Mouse (Mus musculus): ENCODE measurements at regions not wholly inside any gene's neighbourhood (a gene's known extent, or its start where the extent isn't known, plus 50 kb on each side); places are given as distances from the start of the nearest gene placed in this dataset.

GRCm38 (mm10) chr1:62872771-62873170 lies 169.7 kb downstream of the Nrp2 start:
- no peaks in the 10 kb centered on the region for H3K27me3 ChIP-seq
- H3K9ac ChIP-seq = no peak overlapping the region
- H3K4me3 ChIP-seq = no peak overlapping the region
- no peak overlapping the region for H3K27ac ChIP-seq
- WGBS = 88% methylated on average over 5 of the region's 5 CpGs
- H3K4me2 ChIP-seq = no peak overlapping the region
- ATAC-seq (ENCODE audit: borderline replicate concordance, extremely low read depth, low FRiP score, low TSS enrichment) = no peak
- no peaks in the 10 kb centered on the region for H3K4me1 ChIP-seq
- no peaks in the 10 kb centered on the region for H3K9me3 ChIP-seq
- no peaks in the 10 kb centered on the region for H3K36me3 ChIP-seq

GRCm38 (mm10) chr1:62875631-62876030 lies 172.5 kb downstream of the Nrp2 start:
- Histone ChIP-seq H3K9ac (no peak overlapping the region), H3K27me3 (no peaks in the 10 kb centered on the region), H3K27ac (no peak overlapping the region), H3K9me3 (no peaks in the 10 kb centered on the region), H3K4me2 (no peak overlapping the region), H3K4me1 (no peaks in the 10 kb centered on the region), H3K36me3 (no peaks in the 10 kb centered on the region), H3K4me3 (no peak overlapping the region)
- WGBS = 75% methylated on average over 9 of the region's 9 CpGs
- ATAC-seq (ENCODE audit: borderline replicate concordance, extremely low read depth, low FRiP score, low TSS enrichment) = no peak

DNA sequence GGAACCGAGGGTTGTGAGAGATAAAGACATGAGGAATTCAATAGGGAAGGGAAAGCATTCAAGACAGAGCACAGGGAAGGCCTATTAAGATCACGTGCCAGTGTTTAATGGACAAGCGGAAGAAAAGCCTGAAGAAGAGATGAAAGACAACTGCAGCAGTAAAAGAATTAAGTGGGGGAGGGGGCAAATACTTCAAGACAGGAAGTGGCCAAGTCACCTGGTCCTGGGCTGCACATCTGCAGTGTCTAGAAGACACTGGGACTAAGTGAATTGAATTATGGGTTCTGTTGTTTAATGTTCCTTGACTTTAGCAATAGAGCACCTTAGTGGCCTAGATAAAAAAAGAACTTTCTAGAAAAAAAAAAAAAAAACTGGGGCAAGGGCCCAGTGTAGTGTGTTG lies 173.6 kb downstream of the Nrp2 start:
- no peaks in the 10 kb centered on the region for H3K36me3 ChIP-seq
- H3K27ac ChIP-seq = no peak overlapping the region
- no peaks in the 10 kb centered on the region for H3K9me3 ChIP-seq
- no peaks in the 10 kb centered on the region for H3K4me1 ChIP-seq
- 68% methylated on average over 3 of the region's 3 CpGs for WGBS
- no peak overlapping the region for H3K9ac ChIP-seq
- no peaks in the 10 kb centered on the region for H3K27me3 ChIP-seq
- no peak overlapping the region for H3K4me2 ChIP-seq
- no peak overlapping the region for H3K4me3 ChIP-seq
- no peak for ATAC-seq (ENCODE audit: borderline replicate concordance, extremely low read depth, low FRiP score, low TSS enrichment)

GRCm38 (mm10) chr1:62880882-62881291 lies 177.8 kb downstream of the Nrp2 start:
- ATAC-seq (ENCODE audit: borderline replicate concordance, extremely low read depth, low FRiP score, low TSS enrichment) = no peak
- Histone ChIP-seq H3K9me3 (no peaks in the 10 kb centered on the region), H3K4me1 (peaks cover 9% of the 10 kb centered on the region; the same call in 1 of the 2 replicates), H3K36me3 (no peaks in the 10 kb centered on the region), H3K4me3 (no peak overlapping the region), H3K4me2 (no peak overlapping the region), H3K27ac (no peak overlapping the region), H3K27me3 (no peaks in the 10 kb centered on the region), H3K9ac (no peak overlapping the region)
- 78% methylated on average over 4 of the region's 4 CpGs for WGBS

GRCm38 (mm10) chr1:62881477-62881876 lies 178.4 kb downstream of the Nrp2 start:
- H3K9ac ChIP-seq = no peak overlapping the region
- peaks cover 9% of the 10 kb centered on the region; the same call in 1 of the 2 replicates for H3K4me1 ChIP-seq
- H3K4me2 ChIP-seq = no peak overlapping the region
- H3K27me3 ChIP-seq = no peaks in the 10 kb centered on the region
- ATAC-seq (ENCODE audit: borderline replicate concordance, extremely low read depth, low FRiP score, low TSS enrichment) = no peak
- WGBS = 81% methylated on average over 6 of the region's 6 CpGs
- no peaks in the 10 kb centered on the region for H3K36me3 ChIP-seq
- no peaks in the 10 kb centered on the region for H3K9me3 ChIP-seq
- H3K27ac ChIP-seq = no peak overlapping the region
- H3K4me3 ChIP-seq = no peak overlapping the region

GRCm38 (mm10) chr1:62882028-62882427 lies 178.9 kb downstream of the Nrp2 start:
- H3K9ac ChIP-seq = no peak overlapping the region
- no peak for ATAC-seq (ENCODE audit: borderline replicate concordance, extremely low read depth, low FRiP score, low TSS enrichment)
- WGBS = 85% methylated on average over 5 of the region's 5 CpGs

DNA sequence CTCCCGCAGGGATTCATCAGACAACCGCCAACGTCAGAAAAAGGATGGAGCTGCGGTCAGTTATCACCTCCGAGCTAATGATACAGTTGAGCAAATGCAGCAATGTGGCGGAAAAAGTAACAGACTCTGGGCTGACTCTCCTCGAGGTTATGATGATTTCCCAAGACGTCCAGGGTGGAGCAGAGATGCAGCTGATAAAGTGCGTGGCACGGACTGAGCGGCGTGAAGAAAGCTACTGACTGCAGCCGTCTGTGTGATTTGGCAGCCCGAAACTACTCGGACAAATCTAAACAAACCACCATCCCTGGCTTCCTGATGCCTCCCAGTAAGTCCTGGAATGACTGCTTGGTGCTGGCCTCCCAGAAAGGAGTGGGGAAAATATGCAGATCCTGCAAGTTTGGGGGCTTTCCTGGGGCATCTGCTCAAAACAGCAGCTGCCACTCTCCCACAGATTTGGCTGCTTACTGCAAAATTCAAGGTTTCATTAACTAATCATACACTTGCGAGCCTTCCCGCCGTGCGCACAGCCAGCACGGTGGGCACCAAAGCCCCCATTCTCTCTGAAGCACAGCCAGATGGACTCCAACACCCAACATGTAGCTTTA lies 181.9 kb downstream of the Nrp2 start:
- Histone ChIP-seq H3K9ac (no peak overlapping the region), H3K4me2 (peak overlapping the region; percentile 25; the same call in 1 of the 2 replicates), H3K4me1 (peaks cover 17% of the 10 kb centered on the region), H3K9me3 (no peaks in the 10 kb centered on the region), H3K36me3 (no peaks in the 10 kb centered on the region), H3K27me3 (no peaks in the 10 kb centered on the region), H3K4me3 (no peak overlapping the region), H3K27ac (0 out of 2 replicates have a peak overlapping the region, but pooled peaks have one; percentile 15)
- ATAC-seq (ENCODE audit: borderline replicate concordance, extremely low read depth, low FRiP score, low TSS enrichment) = no peak
- 44% methylated on average over 20 of the region's 20 CpGs for WGBS

More at GRCm38 (mm10) chr1:62882028-62882427, 178.9 kb downstream of the Nrp2 start:
- no peaks in the 10 kb centered on the region for H3K36me3 ChIP-seq
- no peak overlapping the region for H3K4me2 ChIP-seq
- H3K4me3 ChIP-seq = no peak overlapping the region
- no peaks in the 10 kb centered on the region for H3K27me3 ChIP-seq
- peaks cover 9% of the 10 kb centered on the region; the same call in 1 of the 2 replicates for H3K4me1 ChIP-seq
- no peak overlapping the region for H3K27ac ChIP-seq
- no peaks in the 10 kb centered on the region for H3K9me3 ChIP-seq

DNA sequence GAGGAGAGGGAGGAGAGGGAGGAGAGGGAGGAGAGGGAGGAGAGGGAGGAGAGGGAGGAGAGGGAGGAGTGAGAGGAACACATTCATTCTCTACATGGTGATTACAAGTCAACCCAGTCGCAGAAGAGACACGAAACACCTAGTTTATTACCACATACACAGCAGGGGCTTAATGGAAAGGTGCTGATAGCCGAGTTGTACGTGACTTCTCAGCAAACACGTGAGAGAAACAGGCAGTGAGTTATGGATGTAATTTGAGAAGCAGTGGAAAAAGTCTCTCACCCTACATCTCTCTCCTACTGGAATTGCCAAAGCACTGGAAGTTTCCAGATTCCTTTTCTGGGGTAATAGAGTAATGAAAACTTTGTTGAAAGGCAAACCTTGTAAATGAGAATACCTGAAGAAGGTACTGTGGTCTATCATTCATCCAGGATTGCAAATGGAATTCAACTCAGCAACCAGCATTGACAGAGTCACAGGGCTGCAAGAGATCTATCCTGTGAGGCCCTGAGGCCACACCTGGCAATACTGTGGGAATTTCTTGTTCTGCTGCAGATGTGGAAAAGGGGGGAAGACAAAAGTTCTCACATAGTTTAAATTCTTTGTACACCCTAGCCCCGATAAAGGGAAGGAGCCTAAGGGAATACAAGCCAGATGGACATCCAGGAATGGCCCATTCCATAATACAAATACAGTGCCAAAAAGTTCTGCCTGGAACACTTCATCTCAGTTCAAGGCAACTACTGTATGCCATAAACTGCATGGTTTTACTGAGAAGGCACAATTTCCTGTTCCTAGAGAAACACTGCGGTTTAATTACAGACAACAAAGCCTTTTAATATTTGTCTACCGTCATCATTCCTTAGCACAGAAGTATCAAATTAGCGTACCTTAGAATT lies 184.7 kb downstream of the Nrp2 start:
- H3K9ac ChIP-seq = no peak overlapping the region
- no peak overlapping the region for H3K4me3 ChIP-seq

GRCm38 (mm10) chr1:62901375-62901774 lies 198.3 kb downstream of the Nrp2 start:
- 48% methylated on average over 6 of the region's 6 CpGs for WGBS
- Histone ChIP-seq H3K27me3 (no peaks in the 10 kb centered on the region), H3K4me1 (peaks cover 24% of the 10 kb centered on the region), H3K9ac (no peak overlapping the region), H3K27ac (peak overlapping the region; percentile 73), H3K36me3 (no peaks in the 10 kb centered on the region), H3K9me3 (no peaks in the 10 kb centered on the region), H3K4me3 (no peak overlapping the region), H3K4me2 (no peak overlapping the region)
- peak; percentile 90; the same call in 1 of the 2 replicates for ATAC-seq (ENCODE audit: borderline replicate concordance, extremely low read depth, low FRiP score, low TSS enrichment)

More for the DNA sequence above, 184.7 kb downstream of the Nrp2 start:
- WGBS = 33% methylated on average over 9 of the region's 9 CpGs
- Histone ChIP-seq H3K9me3 (no peaks in the 10 kb centered on the region), H3K27ac (no peak overlapping the region), H3K4me2 (no peak overlapping the region), H3K4me1 (peaks cover 17% of the 10 kb centered on the region), H3K36me3 (no peaks in the 10 kb centered on the region), H3K27me3 (no peaks in the 10 kb centered on the region)
- ATAC-seq (ENCODE audit: borderline replicate concordance, extremely low read depth, low FRiP score, low TSS enrichment) = no peak

GRCm38 (mm10) chr1:62901871-62902270 lies 198.8 kb downstream of the Nrp2 start:
- H3K27me3 ChIP-seq = no peaks in the 10 kb centered on the region
- peaks cover 24% of the 10 kb centered on the region for H3K4me1 ChIP-seq
- H3K9me3 ChIP-seq = no peaks in the 10 kb centered on the region
- H3K9ac ChIP-seq = no peak overlapping the region
- H3K4me2 ChIP-seq = no peak overlapping the region
- no peak for ATAC-seq (ENCODE audit: borderline replicate concordance, extremely low read depth, low FRiP score, low TSS enrichment)
- peak overlapping the region; percentile 73 for H3K27ac ChIP-seq
- WGBS = 44% methylated on average over 5 of the region's 5 CpGs
- H3K4me3 ChIP-seq = no peak overlapping the region
- no peaks in the 10 kb centered on the region for H3K36me3 ChIP-seq

DNA sequence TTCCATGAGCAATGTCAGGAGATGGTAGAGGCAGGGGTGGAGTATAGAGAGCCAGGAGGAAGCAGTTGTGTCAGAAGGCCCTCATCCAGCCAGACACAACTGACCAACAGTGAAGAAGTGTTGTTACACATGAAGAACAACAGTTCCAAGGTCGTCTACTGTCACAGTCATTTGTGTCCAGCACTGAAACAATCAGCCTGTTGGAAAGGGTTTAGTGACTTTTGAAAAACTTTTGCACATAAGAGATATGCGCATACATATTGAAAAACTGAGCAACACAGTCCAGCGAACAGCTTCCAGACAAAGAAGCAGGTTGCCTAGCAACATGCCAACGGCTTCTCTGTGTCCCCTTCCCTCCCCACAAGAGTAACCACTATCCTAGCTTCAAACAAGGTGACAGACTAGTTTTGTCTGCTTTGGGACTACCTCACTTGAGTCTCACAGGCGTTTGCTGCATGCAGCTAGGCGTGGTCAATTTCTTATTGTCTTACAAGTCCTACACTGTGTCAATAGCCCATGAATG lies 199.9 kb downstream of the Nrp2 start:
- Histone ChIP-seq H3K27me3 (no peaks in the 10 kb centered on the region), H3K4me3 (no peak overlapping the region), H3K27ac (peak overlapping the region; percentile 73; the same call in 1 of the 2 replicates), H3K36me3 (no peaks in the 10 kb centered on the region), H3K4me2 (no peak overlapping the region), H3K9me3 (no peaks in the 10 kb centered on the region), H3K4me1 (peaks cover 24% of the 10 kb centered on the region), H3K9ac (no peak overlapping the region)
- ATAC-seq (ENCODE audit: borderline replicate concordance, extremely low read depth, low FRiP score, low TSS enrichment) = no peak
- 62% methylated on average over 6 of the region's 6 CpGs for WGBS

DNA sequence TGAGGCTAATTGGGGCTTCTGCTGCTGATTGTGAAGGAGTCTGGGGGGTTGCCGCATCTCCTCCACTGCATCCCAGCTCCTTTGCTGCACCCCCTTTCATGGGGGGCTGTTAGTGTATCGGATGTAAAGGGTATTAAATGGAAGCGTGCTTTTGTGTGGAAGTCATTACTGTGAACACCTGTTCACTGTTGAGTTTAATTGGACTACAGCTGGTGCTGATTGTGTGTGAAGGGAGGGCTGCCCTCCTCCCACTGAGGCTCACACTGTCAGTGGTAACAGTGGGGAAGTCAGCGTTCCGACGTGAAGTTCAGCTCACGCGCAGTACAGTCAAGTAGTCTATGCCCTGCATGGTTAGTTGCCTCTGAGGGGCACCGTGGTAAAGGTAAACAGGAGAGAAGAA lies 202.7 kb downstream of the Nrp2 start:
- no peak overlapping the region for H3K4me2 ChIP-seq
- no peak overlapping the region for H3K4me3 ChIP-seq
- no peaks in the 10 kb centered on the region for H3K36me3 ChIP-seq
- H3K9ac ChIP-seq = no peak overlapping the region
- H3K27ac ChIP-seq = no peak overlapping the region
- H3K9me3 ChIP-seq = no peaks in the 10 kb centered on the region
- no peaks in the 10 kb centered on the region for H3K27me3 ChIP-seq
- H3K4me1 ChIP-seq = peaks cover 18% of the 10 kb centered on the region
- WGBS = 73% methylated on average over 9 of the region's 9 CpGs
- ATAC-seq (ENCODE audit: borderline replicate concordance, extremely low read depth, low FRiP score, low TSS enrichment) = no peak
